Mouse (Mus musculus): ENCODE data around the gene Prkrip1. TPM values are rescaled to one million over a fixed set of nuclear protein-coding genes. Genes with fewer than 3 reads are reported as not detected.

Gene Prkrip1
- 10 to 100 TPM; 16.8 to 19.0 TPM for total RNA-seq (2021)
- 8.2 and 9.2 TPM in 2 replicates for polyA plus RNA-seq (2012; rRNA removed)
- long read RNA-seq, transcript Prkrip1-204 (6 exons, 3,893 nt), result major isoform, 13 of 17 reads
- long read RNA-seq, partial matches to known transcripts, result 0 of 17 reads
- long read RNA-seq, other reads (novel, unspliced or antisense), result 4 of 17 reads

- H3K36me3 ChIP-seq (ENCODE audit: control insufficient read depth, insufficient read depth, low read length), result no peaks in the 10 kb centered on the region
- H3K4me3 ChIP-seq, result peak within 1 kb of the TSS; percentile 99
- peak; percentile 94 to 95 for DNase-seq
- WGBS, result under 1% methylated on average over 62 of the region's 62 CpGs
- peak within 1 kb of the TSS; percentile 92 for H3K27ac ChIP-seq
- intact Hi-C loops (cut with DNase I), result loop anchor here (5.0 kb wide), 1 partner anchor 216 kb away; the partner anchor contains the start of gene Zp3
- H3K79me2 ChIP-seq (replicated peaks; ENCODE audit: control insufficient read depth, insufficient read depth, low read length), result no peaks in the 10 kb centered on the region
- peak within 1 kb of the TSS; percentile 85 for H3K9ac ChIP-seq (ENCODE audit: low read depth, low read length)
- no peaks in the 10 kb centered on the region for H3K27me3 ChIP-seq (ENCODE audit: control insufficient read depth, insufficient read depth, low read length)
- peaks cover 4% of the 10 kb centered on the region for H3K4me1 ChIP-seq (ENCODE audit: control insufficient read depth, insufficient read depth, low read length)
- TF ChIP-seq CTCF (IDR thresholded peaks at IDR 0.05) (no peak), POLR2A (IDR thresholded peaks at IDR 0.05; ENCODE audit: insufficient read depth, low read depth, low read length) (peak; percentile 83)
Measured at GRCm38 (mm10) chr5:136198474-136199391, at the start of gene Prkrip1. TSS of gene Prkrip1 (minus strand) at chr5:136198963.

- no peaks in the 10 kb centered on the region for H3K27me3 ChIP-seq (ENCODE audit: control insufficient read depth, insufficient read depth, low read length)
- DNase-seq, result no peak
- H3K79me2 ChIP-seq (replicated peaks; ENCODE audit: control insufficient read depth, insufficient read depth, low read length), result no peaks in the 10 kb centered on the region
- H3K36me3 ChIP-seq (ENCODE audit: control insufficient read depth, insufficient read depth, low read length), result no peaks in the 10 kb centered on the region
- intact Hi-C loops (cut with DNase I), result no loop called here
- no peak overlapping the region for H3K27ac ChIP-seq
- H3K4me1 ChIP-seq (ENCODE audit: control insufficient read depth, insufficient read depth, low read length), result peaks cover 2% of the 10 kb centered on the region; the same call in 1 of the 2 replicates
- H3K9ac ChIP-seq (ENCODE audit: low read depth, low read length), result no peak overlapping the region
- 82% methylated on average over 6 of the region's 6 CpGs for WGBS
- H3K4me3 ChIP-seq, result no peak overlapping the region
- no peak for TF ChIP-seq EP300 (IDR thresholded peaks at IDR 0.05; ENCODE audit: insufficient read depth, low read depth, low read length)
- TF ChIP-seq POLR2A (IDR thresholded peaks at IDR 0.05; ENCODE audit: insufficient read depth, low read depth, low read length), result no peak
- no peak for TF ChIP-seq CTCF (IDR thresholded peaks at IDR 0.05)
Measured at GRCm38 (mm10) chr5:136248441-136248840, 49.7 kb upstream of the Prkrip1 start.

- H3K4me3 ChIP-seq, result peak within 1 kb of the TSS; percentile 74
- H3K79me2 ChIP-seq (replicated peaks; ENCODE audit: control insufficient read depth, insufficient read depth, low read length), result no peaks in the 10 kb centered on the region
- WGBS, result 73% methylated on average over 2 of the region's 2 CpGs
- peak within 1 kb of the TSS; percentile 72 for H3K27ac ChIP-seq
- H3K9ac ChIP-seq (ENCODE audit: low read depth, low read length), result no peak within 1 kb of the TSS; the same call in 1 of the 2 replicates
- no peak for DNase-seq
- intact Hi-C loops (cut with DNase I), result no loop called here
- no peaks in the 10 kb centered on the region; the same call in 1 of the 2 replicates for H3K27me3 ChIP-seq (ENCODE audit: control insufficient read depth, insufficient read depth, low read length)
- H3K36me3 ChIP-seq (ENCODE audit: control insufficient read depth, insufficient read depth, low read length), result no peaks in the 10 kb centered on the region
- peaks cover 2% of the 10 kb centered on the region; the same call in 1 of the 2 replicates for H3K4me1 ChIP-seq (ENCODE audit: control insufficient read depth, insufficient read depth, low read length)
- TF ChIP-seq CTCF (IDR thresholded peaks at IDR 0.05), result no peak
- no peak for TF ChIP-seq EP300 (IDR thresholded peaks at IDR 0.05; ENCODE audit: insufficient read depth, low read depth, low read length)
- no peak for TF ChIP-seq POLR2A (IDR thresholded peaks at IDR 0.05; ENCODE audit: insufficient read depth, low read depth, low read length)
Measured at GRCm38 (mm10) chr5:136246452-136246838, 47.7 kb upstream of the Prkrip1 start, which contains the start of gene Sh2b2. TSS of gene Sh2b2 (minus strand) at chr5:136246556.

- H3K36me3 ChIP-seq (ENCODE audit: control insufficient read depth, insufficient read depth, low read length), result no peaks in the 10 kb centered on the region
- peaks cover 2% of the 10 kb centered on the region; the same call in 1 of the 2 replicates for H3K4me1 ChIP-seq (ENCODE audit: control insufficient read depth, insufficient read depth, low read length)
- no peak for DNase-seq
- 24% methylated on average over 15 of the region's 15 CpGs for WGBS
- no peaks in the 10 kb centered on the region for H3K79me2 ChIP-seq (replicated peaks; ENCODE audit: control insufficient read depth, insufficient read depth, low read length)
- H3K9ac ChIP-seq (ENCODE audit: low read depth, low read length), result no peak overlapping the region; the same call in 1 of the 2 replicates
- H3K27me3 ChIP-seq (ENCODE audit: control insufficient read depth, insufficient read depth, low read length), result no peaks in the 10 kb centered on the region; the same call in 1 of the 2 replicates
- intact Hi-C loops (cut with DNase I), result no loop called here
- peak overlapping the region; percentile 74 for H3K4me3 ChIP-seq
- peak overlapping the region; percentile 72 for H3K27ac ChIP-seq
- no peak for TF ChIP-seq CTCF (IDR thresholded peaks at IDR 0.05)
- TF ChIP-seq POLR2A (IDR thresholded peaks at IDR 0.05; ENCODE audit: insufficient read depth, low read depth, low read length), result no peak
Measured at GRCm38 (mm10) chr5:136245541-136246451, 47.0 kb upstream of the Prkrip1 start.

DNA sequence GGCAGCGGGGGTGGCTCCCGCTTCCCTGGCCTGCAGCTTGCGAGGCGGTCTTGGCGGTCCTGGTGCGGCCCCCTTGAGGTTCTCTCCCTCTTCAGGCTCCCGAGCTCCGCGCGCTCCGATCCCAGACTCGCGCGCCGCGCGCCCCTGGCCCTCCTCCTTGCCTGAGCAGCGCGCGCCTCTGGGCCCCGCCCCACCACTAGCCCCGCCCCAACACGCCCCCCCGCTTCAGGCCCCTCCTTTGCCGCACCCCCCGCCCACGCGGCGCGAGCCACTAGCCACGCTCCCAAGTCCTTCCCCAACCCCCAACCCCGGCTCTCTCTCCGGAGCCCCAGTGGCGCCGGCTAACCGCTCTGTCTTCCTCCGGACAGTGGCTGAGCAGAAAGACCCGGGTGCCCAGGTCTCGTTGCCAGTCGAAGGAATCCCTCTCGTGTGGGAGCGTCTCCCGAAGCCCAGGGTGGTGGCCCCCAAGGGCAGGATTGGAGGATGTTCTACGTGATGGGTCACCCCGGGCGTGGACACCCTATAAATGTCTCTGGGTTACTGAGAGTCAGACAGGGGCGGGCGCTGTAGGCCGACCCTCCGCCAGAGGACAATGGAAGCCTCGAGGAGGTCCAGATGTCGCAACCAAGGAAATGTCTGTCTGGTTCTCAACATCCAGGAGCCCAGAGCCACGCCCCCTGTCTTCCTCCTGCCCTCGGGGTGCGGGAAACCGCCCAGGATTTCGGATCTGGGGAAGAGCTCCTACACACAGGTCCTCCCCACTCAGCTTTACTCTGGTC, 46.2 kb upstream of the Prkrip1 start:
- DNase-seq, result peak; percentile 85 to 87
- peak overlapping the region; percentile 74 for H3K4me3 ChIP-seq
- no peaks in the 10 kb centered on the region for H3K36me3 ChIP-seq (ENCODE audit: control insufficient read depth, insufficient read depth, low read length)
- peak overlapping the region; percentile 72 for H3K27ac ChIP-seq
- peaks cover 2% of the 10 kb centered on the region; the same call in 1 of the 2 replicates for H3K4me1 ChIP-seq (ENCODE audit: control insufficient read depth, insufficient read depth, low read length)
- WGBS, result 1% methylated on average over 34 of the region's 57 CpGs
- no peaks in the 10 kb centered on the region for H3K79me2 ChIP-seq (replicated peaks; ENCODE audit: control insufficient read depth, insufficient read depth, low read length)
- H3K9ac ChIP-seq (ENCODE audit: low read depth, low read length), result peak overlapping the region; percentile 69
- TF ChIP-seq CTCF (IDR thresholded peaks at IDR 0.05) (peak; percentile 12; the same call in 1 of the 2 replicates), POLR2A (IDR thresholded peaks at IDR 0.05; ENCODE audit: insufficient read depth, low read depth, low read length) (no peak)
- H3K27me3 ChIP-seq (ENCODE audit: control insufficient read depth, insufficient read depth, low read length), result no peaks in the 10 kb centered on the region; the same call in 1 of the 2 replicates
- intact Hi-C loops (cut with DNase I), result no loop called here
